Mouse (Mus musculus) right cerebral cortex, postnatal 25 days (tissue): ENCODE measurements around the gene Ccnc.

ENCODE experiments used
- DNase-seq: peaks from one replicate; pipeline ENCODE4 v3.0.0; 2022

The Ccnc gene

GRCm38 (mm10) chr4:21807204-21807603 is 79.7 kb downstream of the Ccnc start:
- DNase-seq, result no peak
